Mouse (Mus musculus) frontal cortex, postnatal 14 days (tissue): ENCODE measurements around the gene Fgfr2.
"Not testable (repeated sequence)": the region's sequence is repeated elsewhere in the genome, so short reads cannot be mapped to it uniquely, and the experiment has no call there.

Experiments
- DNase-seq, 2 experiments: peaks; one replicate each; pipeline ENCODE4 v3.0.0; 2022; ENCODE audit warnings: low spot score in 2 of 2

The Fgfr2 gene

DNA sequence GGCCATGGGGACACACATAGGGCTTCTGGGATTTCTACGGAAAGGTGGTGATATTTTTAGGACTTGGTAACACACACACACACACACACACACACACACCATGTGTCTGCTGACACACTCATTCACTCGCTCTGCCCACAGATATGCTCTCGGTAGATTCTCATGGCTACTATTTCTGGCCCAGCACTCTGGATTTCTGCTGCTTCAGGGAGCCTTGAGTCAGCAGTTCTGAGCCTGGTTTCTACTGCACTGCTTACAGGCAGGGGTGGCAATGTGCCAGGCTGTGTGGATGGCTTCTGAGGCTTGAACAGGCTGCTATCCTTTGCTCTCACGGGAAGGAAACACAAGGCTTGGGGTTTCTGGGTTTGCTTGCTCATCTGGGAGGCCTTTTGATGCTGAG is 2441.4 kb downstream of the Fgfr2 start:
- peak; percentile 64 to 69 for DNase-seq

DNA sequence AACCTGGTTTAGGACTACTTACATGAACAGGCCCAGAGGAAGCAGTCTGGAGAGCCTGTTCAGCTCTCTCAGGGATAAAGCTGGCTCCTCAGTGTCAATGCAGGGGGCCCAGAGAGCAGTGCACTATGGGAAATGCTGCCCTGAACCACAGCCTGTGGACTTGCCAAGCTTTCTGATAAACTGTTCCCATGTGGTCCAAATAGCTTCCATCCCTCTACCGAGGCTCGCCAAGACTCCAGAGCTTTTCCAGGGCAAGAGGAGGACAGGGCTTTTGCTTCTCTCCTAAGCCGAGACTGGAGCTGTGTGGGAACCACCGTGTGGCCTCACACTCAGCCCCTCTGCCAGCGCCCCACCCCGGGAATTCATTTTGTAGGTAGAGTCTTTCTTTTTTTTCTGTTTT is 2444.7 kb downstream of the Fgfr2 start:
- no peak for DNase-seq

DNA sequence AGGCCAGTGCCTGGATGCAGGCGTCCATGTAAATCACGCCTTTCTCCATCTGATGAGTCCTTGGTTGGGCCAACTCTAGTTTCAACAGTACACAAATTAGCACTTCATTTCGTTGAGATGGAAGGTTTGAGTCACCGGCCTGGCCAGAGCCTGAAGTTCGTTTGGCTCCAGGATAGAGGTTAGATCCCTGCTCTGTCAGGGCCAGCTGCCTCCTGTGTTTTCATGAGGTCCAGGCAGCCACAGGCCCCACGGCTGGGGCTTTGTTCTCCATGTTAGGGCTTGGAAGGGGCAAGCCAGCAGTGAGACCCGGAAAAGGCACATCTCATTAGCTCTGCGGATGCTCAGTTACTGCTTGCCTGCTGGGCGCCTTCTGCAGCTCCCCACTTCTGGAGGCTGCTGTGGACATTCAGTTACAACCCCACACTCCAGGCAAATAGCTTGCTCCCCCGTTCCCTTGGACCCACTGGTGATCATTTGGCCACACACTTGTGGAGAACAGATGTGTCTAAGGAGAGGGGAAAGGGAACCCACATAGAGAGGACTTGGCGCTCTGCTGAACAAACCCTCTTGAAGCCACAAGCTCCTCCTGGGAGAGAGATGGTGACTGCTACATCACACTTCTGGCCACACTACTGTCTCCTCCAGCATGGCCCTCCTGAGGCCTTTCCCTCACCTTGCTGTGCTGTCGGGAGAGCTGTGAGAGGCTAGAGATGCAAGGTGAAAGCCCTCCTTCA is 2445.4 kb downstream of the Fgfr2 start:
- DNase-seq = no peak

DNA sequence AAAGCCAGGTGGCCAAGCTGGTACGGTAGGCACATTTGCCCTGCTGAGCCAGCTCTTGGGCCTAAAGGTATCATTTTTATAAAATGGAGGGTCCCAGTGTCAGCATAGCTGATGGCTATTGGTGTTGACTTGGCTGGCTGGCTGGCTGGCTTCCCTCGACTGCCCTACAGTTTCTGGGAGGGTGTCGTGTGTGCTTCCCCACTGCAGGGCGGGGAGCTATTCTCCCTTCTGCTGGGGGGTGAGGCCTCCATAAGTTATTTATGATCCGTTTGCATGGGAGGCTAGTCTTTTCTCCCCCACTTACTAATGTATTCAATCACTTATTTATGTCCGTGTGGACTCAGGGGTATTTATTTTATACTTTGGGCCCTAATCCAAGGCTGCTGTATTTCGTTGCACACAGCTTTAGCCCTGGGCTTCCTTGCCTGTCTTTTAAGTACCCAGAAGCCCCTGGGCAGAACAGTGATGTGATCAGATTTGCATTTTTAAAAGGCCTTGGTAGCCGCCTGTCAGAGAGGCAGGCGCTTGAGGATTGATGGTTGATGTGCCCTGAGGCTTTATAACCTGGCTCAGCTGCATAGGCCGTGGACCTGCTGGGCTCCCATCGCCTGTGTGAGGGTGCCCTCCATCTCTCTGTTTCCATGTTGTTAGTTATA is 2446.1 kb downstream of the Fgfr2 start:
- DNase-seq = no peak

DNA sequence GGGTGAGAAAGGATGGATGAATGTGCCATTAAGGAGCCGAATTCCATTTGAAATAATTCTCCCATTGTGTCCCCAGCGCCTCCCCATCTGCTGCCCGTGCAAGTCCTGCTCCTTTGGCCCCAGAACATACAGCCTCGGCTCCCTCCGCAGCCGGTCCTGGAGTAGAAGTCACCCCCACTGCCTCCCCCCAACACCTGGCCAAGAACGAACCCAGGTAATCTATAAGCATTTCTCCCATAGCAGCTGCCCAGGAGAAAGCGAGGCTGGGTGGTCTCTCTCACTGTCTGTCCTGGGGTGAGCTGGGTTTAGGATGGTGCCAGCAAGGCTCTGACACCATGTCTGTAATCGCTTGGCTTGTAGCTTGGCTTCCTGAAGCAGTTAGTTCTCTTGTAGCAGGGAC is 2448.6 kb downstream of the Fgfr2 start:
- no peak for DNase-seq

DNA sequence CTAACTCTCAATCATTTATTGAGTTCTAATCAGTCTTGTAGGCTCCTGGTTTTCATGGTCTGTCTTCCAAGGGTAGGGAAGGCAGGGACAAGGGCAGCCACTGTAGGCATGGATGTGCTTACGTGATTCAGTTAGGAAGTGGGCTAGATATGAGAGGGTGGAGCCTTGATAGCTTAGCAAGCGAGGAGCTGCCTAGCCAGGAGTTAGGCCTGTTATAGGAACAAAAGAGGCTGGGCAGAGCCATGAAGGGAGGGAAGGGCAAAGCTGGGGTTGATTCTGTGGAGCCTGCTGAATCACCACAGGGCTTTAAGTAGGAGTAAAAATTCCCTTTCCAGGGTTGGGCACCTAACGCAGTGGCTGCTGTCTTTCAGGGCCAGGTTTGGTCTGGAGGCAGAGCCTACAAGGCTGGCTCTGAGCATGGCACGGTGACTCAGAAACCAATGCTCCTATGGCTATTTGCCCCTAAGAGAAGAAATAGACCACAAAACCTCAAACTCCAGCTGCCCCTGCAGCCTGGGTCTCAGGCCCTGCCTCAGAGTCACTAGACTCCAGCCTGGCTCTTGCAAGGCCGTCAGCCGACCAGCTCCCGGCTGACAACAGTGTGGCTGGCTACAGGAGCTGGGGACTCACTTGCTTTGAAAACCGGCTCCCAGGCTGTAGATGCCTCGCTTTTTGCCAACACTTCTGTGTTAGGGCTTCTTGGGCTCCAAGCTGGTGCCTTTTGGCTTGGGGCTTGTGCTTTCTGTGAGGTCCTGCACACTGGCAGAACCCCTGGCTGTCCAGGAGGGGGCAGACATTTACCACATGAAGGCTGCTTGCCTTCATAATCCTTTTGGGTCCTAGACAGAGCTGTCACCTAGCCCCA is 2449.7 kb downstream of the Fgfr2 start:
- peak in 1 of 2 experiments; percentile 27 for DNase-seq

DNA sequence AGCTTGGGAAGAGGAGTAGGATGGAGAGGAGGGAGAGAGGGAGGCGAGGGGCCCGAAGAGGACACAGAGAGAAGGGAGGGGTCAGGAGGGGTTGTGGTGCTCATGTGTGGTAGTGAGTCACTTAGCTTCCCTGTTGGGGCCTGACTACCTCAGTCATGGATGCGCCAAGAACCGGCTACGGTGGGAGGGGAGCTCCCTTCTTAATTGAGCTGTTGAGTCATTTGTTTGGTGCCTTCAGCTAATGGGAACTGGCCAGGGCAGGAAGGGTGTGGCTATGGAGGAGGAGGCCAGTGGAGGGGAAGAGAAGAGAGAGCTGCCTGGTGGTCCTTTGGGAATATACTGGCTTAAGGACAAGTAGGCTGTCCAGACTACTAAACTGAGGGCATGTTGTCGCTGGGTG is 2451.8 kb downstream of the Fgfr2 start:
- no peak for DNase-seq

DNA sequence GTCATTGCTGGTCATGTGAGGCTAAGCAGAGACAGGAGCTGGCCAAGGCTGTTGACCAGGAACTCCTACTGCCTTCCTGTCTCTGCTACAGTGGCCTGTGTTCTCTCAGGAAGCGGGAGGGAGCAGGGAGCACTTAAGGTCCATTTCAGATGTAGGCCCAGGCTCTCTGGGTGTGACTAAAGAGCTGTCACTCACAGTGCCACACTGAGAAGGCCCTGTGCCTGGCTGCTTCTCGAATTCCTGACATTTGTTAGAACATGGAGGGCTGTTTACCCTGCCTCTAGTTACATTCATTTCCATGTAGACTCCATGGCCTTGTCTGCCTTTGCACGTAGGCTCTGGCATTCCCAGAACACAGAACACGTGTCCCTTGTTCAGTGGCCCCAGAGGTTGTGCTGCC is 2452.8 kb downstream of the Fgfr2 start:
- DNase-seq = no peak

DNA sequence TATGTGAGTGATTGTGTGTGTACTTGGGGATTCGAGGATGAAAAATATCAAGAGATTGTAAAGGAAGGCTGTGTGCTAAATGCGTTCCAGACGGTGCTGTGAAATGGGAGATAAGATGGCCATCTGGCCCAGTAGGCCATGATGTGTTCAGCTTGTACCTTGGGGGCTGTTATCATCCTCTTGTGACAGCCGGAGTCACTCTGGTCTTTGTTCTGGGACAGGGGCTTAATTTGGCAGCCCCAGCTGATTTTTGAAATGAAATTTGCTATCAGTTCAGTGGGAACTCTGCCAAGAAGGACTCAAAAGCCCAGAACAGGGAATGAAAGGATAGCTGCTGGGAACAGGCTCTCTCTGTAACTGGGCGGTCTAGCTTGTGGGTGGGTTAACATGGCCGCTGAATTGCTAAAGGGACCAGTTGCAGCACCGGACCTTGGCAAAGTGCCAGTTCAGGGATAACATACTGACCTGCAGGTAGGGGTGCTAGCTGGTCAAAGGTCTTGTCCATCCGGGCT is 2453.7 kb downstream of the Fgfr2 start:
- DNase-seq = no peak

DNA sequence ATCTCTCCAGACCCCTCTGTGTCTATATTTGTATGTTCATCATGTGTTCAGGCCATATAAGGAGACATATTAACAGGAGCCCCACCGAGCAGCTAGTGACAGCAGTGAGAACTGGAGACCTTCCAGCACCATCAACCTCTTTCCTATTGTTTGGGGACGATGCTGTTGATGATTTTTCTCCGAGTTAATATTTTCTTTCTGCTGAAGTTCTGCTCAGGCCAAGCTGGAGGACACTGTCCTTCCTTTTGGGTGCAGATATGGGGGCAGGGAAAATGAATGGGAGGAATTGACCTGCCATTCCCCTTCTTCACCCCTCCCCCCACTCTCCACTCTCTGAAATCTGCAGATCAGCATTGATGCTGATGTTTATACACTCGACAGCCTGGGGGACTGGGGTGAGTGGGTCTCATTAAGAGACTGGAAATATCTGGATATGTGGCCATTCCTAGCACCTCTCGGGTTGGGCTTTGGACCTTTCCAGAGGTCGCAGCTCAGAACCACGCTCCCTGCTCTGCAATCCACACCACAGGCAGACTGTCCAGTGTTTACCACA is 2454.3 kb downstream of the Fgfr2 start:
- DNase-seq = no peak

DNA sequence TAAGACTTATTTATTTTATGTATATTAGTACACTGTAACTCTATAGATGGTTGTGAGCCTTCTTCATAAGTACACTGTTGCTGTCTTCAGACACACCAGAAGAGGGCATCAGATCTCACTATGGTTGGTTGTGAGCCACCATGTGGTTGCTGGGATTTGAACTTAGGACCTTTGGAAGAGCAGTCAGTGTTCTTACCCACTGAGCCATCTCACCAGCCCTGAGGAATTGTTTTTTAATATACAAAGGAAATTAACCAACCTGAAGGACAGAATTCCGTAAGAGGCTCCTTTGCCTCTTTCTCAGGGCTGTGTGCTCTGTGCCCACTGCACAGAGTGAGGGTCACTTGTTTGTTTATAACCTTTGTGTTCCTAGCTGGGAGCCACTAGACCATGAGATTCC is 2455.1 kb downstream of the Fgfr2 start:
- DNase-seq = not testable (repeated sequence)

DNA sequence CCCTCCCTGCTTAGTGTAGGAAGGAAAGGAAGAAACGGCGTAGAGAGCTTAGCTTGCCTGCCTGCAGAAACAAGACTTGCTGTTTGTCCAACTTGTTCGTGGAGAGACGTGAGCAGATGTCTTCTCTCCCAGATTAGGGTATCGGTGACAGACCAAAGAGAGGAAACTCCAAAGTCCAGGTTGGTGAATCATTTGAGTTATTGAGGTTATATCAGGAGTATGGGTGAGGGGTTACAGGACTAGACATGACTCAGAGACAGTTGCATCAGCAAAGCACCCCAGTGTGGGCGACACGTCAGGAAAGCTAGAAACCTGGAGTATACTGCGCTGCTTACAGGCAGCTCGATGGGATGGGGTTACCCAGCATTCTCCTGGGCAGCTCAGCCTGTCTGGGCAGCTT is 2457.8 kb downstream of the Fgfr2 start:
- no peak for DNase-seq

DNA sequence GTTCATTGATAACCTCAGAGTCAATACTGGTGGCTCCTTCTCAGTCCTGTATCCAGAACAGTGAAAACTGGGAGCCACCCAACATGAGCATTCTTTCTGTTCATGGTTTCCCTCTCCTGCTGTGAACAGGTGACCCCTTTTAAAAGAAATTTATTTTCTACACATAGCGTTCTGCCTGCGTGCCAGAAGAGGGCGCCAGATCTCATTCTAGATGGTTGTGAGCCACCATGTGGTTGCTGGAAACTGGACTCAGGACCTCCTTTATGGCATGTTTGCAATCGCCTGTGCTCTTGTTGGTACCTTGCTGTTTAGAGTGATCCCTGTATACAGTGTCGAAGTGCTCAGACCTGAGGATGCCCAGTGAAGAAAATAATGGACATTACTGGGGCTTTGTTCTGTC is 2458.5 kb downstream of the Fgfr2 start:
- no peak for DNase-seq

DNA sequence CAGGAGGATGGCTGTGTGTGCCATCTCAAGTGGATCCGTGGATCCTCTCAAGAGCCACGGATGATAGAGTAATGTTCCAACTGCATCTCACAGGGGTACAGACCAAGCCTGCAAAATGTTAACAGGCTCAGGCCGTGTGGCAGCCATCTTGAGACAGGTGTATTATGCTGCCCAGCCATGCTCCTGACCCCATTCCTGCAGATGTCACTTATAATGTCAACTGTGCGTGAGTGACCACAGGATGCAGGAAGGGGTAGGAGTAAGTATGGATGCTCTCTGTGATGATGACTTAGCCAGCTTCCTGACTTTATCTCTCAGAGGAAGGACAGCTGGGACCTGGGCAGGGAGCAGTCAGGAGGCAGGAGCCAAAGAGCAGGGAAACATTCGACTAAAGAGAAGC is 2459.1 kb downstream of the Fgfr2 start:
- DNase-seq = no peak

DNA sequence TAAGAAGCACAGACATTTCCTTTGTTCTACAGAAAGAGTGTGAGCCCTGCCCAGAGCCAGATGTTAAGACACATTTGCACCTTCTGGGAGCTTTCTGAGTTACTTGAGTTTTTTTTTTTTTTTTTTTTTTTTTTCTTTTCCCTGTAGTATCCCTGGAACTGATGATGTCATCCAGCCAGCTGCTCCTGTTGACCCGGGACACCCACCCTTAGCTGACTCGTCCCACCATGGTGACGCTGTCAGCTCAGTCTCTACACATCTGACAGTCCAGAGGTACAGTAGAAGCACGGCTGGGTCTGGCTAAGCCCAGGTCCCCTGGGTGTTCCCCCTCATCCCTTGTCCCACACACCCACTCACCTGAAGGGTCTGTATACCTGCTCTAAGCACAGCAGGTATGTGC is 2460.3 kb downstream of the Fgfr2 start:
- no peak for DNase-seq

DNA sequence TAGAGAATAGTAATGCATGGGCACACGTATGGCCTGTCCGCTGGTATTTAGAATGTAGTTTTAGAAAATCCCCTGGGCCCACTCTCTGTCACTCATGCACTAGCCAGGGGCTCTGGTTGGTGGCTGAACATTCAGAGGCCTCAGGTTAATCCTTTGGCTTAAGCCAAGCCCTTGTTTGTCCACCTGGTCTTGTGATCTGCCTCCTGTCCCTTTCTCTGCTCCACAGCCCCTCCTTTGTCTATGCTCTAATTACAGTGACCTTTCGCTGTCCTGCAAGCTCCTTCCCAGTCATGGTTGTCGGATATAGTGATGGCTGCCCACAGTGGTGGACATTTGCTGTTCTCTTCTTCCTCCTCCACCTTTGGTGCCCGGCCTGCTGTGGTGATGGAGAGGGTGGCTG is 2460.9 kb downstream of the Fgfr2 start:
- DNase-seq = no peak

DNA sequence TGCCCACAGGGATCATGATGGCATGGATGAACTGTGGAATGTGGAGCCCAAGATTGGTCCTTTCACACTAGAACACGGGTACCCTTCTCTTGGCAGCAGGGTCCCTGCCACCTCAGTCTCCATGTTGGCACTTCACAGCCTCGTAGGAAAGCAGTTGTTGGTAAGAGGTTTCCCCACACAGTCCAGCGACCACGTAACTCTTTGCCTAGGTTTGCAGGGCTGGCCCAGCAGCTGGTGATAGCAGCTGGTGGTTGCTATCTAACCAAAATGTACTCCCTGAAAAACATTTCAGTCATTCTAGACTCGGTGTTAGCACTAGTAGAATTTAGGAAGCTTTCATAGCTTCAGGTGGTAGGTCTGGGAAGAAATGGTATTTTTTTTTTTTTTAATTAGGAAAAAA is 2464.0 kb downstream of the Fgfr2 start:
- DNase-seq = no peak

DNA sequence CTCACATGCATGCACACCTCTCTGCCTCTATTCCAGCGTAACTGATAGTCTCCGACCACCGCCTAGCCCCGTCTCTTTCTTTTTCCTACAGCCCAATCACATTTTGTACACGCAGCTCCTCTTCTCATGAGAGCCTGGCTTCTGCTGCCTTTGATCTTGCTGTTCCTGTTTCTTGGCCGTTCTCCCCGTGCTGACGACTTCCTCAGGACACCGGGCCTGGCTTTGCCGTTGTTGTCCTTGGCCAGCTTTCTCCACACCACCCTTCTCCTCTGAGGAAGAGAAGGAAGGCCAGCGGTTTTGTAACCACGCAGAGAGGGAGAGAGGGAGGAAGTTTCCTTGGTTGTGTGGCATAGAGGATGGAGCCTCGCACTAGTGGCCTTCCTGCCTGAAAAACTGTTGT is 2465.4 kb downstream of the Fgfr2 start:
- DNase-seq = peak; percentile 24 to 25

DNA sequence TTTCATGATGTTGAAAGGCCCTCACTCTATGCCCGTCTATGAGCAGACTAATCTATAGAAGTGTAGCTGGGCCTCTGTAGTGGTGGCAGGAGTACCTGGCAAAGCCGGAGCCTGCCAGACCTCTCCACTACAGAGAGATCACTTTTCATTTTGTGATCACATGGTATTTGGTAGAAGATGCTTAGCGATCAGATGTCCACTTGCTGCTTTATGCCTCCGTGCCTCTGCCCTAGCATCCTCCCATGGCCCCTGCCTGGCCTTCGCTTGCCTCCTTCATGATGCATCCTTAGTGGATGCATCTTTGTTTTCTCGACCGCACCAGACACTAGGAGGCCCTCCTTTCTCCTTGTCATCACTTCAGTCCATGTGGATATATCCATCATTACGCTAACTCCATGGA is 2466.2 kb downstream of the Fgfr2 start:
- DNase-seq = no peak

DNA sequence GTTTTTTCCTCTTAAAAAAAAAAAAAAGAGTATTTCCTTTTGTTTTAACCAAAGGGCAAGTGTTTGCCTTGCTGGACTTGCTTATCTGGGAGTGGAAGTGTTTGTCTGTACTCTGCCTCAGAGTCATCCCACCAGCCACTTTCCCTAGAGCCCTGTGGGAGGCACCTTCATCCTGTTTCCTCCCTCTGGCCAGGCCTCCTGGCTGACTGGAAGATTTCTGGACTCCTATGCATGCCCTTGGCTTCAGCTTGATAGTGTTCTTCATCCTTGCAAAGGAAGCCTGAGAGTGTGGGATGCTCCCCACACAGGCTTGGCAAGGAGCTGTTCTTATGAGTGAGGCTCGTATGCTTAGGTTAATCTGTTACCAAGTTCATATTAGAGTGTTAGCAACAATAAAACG is 2468.6 kb downstream of the Fgfr2 start:
- no peak for DNase-seq

DNA sequence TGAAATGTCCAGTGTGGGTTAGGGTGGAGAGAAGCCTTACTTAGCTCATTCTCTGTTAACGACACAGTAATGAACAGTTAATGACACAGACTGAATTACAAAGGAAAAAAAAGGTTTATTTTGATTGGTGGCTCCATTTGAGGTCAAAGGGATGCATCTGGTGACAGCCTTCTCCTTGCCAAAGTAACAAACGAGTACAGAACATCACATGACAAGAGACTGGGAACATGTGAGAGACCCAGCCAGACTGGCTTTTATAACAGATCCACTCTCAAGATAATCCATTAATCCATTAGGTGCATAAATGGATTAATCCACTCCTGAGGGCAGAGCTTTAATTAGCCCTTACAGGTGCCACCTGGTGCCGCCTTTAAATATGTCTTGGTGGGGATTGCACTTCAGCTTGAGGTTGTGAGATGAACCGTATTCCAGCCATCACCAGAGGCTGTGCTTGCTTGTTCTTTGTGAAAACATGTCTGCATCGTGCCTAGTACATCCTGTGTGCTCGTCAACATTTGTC is 2470.1 kb downstream of the Fgfr2 start:
- DNase-seq = no peak

DNA sequence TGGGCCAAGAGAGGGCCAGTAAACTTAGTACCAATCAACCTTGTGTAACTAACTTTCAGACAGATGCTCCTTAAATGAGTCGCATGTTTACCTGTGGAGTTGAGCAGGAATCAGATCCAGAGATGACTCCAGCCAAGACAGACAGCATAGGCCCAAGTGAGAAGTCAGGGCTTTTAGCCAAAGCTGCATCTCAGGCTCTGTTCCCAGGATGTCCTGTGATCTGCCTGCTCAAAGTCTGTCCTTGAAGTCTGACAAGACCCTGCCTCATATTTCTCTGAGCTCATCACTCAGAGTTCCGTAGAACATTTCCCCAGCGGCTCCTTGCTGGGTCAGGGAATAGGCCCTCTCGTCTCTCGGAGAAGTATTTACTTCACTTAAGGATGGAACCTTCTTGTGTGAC is 2472.5 kb downstream of the Fgfr2 start:
- DNase-seq = no peak
